Mouse (Mus musculus) NIH3T3 (cell line): ENCODE measurements at regions not wholly inside any gene's neighbourhood (a gene's known extent, or its start where the extent isn't known, plus 50 kb on each side); places are given as distances from the start of the nearest gene placed in this dataset.

Source experiments
- DNase-seq: peaks from one replicate; pipeline ENCODE4 v3.0.0-alpha.2; 2012; ENCODE audit warnings: low read depth

DNA sequence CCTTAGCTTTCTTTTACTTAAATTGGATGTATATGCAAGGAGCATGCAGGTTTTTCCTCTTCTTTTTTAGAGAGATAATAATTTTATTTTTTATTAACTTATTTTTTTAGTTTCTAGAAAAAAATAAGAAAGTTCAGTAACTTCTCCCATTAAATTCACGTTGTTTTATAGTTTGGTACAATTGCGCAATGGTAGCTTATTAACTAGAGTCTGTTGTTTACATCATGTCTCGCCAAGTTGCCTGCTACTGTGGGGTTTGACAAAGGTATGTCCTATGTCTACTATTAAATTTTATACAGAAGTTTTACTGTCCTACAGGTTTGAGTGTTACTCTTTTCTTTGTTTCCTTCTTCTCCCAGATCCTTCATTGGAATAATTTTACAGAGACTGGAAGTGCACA, 313.6 kb downstream of the Klf5 start:
- DNase-seq, result no peak

DNA sequence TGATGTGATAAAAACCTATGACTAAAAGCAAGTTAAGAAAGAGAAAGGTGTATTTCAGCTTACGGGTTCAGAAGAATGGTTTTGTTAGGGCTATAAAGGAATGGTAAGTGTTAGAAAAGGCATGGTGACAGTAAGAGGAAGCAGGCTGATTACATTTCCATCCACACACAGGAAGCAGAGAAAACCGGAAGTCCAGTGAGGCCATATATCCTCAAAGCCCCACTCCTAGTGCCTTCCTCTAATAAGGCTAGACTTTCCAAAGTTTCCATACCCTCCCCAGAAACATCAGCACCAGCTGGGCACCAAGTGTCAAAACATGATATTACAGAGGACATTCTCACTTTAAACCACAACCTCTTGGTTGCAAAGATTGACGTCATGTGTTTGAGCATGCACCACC, 316.3 kb downstream of the Klf5 start:
- no peak for DNase-seq

DNA sequence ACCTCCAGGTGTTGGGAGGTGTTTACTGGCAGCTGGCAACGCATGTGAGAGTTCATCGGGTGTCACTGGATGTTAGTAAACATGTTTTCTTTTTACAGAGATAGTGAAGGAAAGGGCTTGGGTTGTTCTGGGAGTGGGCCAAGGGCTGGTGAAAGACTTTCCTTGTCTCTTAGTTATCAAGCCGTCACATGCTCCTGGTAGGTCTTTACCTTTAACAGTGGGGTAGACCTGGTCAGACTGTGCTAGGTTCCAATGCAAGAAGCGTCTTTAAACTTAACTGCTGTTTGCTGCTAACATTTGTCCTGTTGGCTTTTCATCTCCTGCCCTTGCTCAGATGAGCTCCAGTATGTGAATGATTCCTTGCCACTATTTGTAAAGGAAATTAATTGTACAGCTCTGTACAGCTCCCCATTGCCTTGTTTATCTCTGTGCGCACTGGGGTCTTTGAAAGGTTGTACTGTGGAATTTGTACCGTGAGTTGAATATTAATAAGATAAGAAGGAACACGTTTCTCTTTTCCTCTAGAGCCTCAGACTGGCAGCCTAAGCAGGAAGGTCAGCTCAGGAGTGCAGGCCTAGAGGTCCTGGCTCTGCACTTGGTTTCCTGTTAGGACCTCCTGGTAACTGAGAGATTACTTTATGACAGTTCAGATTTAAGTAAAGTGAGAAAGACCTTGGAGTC, 318.3 kb downstream of the Klf5 start:
- DNase-seq, result no peak

DNA sequence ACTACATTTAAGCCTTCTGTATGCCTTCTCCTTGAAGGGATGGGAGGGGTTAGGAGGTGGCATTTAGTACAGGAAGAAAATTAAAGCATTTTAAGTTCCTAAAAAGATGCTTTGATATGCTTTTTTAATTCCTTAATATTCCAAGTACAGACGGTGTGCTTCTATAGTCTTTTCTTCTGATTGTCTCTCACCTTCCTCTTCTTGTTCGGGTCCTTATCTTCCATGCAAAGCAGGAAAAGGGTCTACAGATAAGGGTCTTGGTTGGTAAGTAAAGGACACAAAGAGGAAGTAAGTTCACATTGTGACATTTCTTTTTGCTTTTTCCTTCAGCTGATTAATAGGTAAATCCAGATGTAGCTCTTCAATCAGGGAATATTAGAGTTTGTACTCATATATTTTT, 318.9 kb downstream of the Klf5 start:
- no peak for DNase-seq

DNA sequence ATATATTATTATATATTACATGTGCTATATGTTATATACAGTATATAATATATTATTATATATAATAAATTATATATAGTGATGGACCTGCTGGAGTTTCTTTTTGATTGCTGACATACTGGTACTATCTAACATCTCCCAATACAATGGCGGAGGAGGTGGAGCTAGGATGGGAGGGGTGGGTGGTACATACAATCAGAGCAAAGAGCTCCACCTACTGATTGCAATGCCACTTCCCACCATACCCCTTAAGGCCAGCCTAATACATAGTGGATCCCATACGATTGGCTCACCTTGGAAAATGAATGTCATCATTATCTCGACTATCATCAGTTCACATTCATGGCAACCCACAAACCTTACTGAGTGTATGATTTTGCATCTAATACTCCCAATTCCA, 323.0 kb downstream of the Klf5 start:
- DNase-seq, result no peak

DNA sequence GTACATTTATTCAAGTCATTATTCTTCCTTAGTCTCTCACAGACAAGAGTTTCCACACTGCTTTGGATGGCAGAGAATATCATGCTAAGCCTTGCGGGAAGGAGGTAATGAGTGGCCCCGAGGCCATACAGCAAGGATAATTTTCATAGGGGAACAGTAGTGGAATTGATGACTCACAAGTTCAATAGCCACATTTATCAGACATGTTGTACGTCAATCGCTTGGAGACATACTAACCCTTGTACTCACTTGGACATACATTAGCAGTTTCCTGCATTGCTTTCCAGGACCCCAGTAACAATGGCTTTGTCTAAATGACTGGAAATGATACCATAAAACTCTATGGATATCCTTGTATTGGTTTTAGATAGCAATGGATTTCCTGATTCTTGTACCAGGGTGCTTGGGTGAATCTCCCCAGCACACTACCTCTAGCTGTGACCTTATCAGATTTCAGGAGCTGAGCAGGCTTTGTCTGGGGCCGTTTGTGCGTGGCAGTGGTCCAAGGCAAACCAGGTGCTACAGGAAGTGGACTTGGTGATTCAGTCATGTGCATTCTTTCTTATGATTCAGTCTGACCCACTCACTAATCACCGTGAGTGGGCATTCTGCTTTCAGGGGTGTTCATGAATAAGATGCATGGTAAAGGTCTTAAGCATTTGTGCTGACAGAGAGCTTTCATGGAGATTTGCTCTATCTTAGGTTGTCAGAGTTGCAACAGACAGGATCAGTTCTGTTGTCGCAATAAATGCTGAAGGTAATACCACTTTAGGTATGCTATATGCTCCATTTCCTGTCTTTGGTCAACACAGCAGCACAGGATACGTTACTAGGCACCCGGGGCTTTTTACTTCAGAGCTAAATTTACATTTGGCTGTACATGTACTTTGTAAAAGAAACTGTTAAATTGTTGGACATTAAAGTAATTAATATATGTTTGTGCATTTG, 326.2 kb downstream of the Klf5 start:
- peak; percentile 77 for DNase-seq

DNA sequence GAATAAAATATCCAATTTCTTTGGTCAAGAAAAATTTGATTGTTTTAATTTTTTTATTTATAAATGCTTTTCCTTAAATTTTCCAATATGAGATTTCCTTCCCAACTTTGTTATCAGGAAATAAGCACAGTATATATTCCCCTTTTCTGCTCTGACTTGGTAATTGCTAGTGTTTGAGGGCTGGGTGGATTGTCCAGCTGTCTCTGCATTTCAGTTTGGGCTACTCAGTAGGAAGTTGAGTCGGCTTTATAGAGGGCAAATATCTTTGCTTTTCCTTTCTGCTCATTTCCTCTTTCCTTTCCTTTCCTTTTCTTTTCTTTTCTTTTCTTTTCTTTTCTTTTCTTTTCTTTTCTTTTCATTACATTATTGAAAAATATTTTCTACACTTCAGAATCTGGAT, 329.1 kb downstream of the Klf5 start:
- no peak for DNase-seq

DNA sequence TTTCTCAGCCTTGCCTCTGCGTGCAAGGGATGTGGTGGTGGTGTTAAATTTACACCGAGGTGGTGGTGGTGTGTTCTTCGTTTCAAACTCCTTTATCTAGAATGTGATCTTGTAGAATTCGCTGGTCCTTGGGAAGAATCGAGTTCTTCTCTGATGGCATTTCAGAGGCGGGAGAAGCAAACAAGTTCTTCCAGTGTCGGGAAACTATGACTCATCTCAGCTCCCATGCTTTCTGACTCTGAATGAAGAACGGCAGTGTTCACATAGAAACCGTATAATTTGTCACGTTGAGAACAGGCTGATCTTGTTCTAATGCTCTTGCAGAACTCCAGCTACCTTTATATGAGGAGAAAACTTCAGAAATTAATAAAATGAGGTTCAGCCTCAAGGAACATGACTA, 332.6 kb downstream of the Klf5 start:
- peak; percentile 62 for DNase-seq

DNA sequence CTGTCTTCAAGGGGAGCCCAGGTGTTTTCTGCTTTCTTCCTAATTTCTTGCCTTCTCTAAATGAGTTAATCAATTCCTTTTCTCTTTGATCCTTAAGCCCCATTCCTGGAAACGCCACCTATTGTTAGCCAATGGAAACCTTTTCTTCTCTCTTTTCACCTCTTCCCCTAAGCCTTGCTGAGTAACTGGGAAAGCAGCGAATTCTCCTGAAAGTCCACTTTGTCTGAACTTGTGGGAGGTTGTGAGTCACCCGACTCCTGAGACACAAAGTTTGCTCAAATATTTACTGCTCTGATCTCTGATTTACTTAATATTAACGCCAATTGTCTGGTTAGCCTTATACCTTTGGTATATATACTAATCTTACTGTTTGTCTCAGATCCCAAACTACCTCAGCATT, 334.0 kb downstream of the Klf5 start:
- peak; percentile 61 for DNase-seq

DNA sequence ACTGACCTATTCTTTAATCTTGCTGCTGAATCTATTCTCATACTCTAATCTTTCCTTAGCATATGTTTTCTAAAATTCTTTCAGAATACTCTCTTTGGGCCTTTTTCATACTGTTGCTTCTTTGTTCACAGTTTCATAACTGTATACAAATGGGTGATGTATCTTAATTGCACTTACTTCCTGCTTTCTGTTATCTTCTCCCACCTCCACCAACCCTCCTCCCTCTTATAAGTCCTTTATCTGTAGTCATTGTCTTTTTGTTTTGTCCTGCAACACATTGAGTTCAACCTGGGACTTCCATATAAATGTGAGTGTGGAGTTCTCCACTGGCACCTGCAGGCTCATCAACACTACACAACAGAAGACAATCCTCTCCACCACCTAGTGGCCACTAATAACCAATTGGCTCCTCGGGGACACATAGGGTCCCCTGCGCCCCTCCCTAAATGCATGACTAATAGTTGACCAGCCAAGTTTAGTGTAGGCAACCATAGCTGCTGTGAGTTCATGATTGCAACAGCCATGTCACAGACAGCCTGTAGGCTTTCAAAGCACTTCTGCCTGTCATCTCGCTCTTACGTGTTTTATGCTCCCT, 337.2 kb downstream of the Klf5 start:
- DNase-seq, result no peak

DNA sequence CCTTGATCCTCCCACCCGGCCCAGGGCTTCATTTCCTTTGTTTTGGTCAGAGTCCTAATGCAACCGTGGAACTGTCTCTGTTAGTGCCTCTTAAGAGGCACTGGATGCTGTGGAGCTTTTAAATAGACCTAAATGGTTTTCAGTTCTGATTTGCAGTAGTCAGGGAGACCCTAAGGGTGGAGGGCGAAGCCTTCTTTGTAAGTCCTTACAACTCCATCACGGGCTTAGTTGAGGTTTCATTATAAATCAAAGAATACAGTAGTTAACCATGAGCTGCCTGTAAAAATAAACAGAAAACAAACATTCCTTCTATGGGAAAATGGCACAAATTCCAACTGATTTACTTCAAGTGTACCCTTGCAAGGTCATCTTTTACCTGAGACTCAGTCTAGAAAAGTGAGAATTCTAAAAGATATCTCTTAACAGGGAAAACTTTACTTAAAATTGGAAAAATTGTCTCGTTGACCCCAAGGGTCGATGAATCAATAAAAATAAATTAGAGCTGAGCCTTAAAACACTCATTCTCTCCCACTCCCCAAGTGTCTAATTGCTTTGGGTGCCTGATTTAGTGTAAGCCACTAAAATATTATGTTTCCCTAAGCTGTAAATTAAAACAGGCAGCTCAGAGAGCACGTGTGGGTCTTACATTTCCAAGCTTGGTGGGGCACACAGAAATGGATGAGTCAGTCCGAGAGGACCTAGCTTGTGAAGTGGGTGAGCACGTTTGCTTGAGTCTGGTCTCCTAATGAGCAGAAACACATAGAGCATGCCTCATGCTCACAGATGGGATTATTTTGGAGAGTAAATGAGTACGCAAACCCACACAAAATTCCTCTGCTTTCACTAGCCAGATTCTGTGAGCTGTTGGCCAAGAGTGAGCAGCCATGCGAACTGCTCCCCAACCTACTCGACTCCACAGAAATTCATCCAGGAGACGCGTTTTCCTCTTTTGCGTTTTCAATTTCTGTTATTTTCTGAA, 343.3 kb downstream of the Klf5 start:
- DNase-seq, result no peak

DNA sequence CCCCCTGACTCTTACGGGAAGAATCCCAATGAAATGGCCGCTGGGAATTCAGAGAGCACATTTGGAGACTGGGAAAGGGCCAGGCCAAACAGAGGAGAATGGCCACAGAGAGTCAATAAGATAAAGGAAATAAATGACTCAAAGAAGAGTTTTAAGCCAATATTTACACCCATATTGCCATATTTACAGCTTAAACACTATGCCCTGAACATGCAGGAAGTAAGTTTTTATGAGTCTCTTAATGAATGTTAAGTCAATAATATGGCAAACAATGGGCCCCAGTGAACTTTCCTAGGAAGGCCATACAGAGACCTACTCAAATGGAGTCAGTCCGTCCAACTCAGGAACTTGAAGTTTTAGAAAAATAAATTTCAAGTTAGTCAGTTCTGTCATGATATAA, 347.8 kb downstream of the Klf5 start:
- DNase-seq, result no peak

DNA sequence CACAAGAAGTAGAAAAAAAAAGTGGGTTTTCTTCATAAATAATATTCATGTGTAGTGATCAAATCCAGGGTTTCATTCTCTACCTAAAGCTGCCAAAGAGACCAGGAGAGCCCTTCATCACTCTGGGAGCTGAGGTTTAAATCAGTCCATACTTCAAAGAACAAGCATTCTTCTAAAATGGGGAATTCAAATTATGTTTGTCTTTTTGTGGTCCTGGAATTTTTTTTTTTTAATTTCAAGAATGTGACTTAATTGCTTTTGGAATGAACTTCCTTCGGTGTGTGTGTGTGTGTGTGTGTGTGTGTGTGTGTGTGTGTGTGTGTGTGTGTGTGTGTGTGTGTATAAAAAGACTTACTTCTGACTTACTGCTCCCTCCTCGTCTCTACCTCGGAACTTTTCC, 375.9 kb downstream of the Klf5 start:
- DNase-seq, result no peak

DNA sequence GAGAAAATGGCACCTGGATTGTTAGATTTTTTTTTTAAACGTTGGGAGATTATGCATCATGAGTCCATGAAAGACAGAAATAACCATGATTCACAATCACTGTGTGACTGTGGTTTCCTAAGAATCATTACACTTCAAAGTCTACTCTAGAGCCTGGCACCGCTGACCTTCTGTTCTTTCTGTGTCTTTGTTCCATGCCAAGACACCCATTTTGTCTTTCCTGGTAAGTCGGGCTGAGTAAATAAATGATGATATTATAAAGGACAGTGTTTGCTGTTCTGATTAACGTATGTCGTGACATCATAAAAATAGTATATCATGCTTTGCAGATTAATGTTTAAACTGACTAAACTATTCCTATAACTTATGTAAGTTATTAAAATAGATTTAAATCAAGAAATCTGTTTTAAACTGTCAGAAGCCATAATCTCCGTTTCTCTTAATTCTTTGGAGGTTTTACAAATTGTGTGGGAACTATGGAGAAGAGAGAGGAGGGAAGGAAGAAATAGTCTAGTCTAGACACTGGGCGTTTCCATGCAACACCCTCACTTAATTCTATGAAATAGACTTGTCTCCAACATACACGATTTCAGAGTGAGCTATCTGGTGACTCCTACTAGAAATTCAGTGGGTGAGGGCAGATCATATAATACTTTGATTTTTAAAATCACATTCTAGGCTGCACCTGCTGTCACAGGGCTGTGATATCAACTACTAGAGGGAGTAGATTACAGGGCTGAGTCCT, 388.7 kb downstream of the Klf5 start:
- DNase-seq, result no peak

DNA sequence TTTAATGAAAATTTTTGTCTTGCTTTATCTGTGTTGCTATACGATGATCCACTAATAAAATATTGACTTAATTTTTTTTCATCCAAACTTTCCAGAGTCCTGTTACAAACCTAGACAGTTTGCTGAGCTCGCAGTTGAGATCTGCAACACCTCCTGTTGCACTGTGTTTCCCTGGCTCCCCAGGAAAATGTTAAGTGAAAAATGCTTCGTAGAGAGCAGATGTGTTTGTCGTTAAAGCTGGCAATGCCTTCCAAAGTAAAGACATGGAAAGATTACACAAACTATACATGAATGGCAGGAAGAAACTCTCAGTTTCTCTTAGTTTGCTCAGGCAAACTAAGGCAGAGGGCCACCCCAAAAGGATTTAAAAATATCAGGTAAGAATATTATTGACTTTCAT, 389.9 kb downstream of the Klf5 start:
- DNase-seq, result no peak

DNA sequence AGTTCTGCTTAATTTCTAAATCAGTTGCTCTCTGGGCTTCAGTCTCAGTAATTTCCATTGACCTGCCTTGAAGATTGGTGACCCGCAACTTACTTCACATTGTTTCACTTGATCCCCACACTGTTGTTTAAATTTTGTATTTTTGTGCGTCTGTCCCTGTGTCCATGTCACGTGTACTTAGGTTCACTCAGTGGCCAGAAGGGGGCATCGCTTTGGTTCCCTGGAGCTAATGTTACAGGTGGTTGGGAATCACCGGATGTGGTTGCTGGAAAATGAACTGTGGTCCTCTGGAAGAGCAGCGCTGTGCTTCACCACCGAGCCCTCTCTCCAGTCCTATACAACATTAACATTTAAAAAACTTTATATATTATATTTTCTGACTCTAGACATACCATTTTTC, 397.8 kb downstream of the Klf5 start:
- no peak for DNase-seq

DNA sequence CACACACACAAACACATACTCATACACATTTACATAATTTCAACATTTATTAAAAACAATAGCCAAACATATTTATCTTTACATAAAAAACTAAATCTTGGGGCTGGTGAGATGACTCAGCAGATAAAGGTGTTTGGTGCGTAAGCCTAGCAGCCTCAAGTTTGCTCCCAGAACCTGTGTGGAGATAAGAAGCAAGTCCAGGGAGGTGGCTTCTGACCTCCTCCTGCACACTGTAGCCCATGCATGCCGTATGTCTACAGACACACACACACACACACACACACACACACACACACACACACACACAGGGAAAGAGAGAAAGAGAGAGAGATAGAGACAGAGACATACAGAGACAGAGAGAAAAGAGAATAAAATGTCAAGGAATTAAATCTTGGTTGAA, 401.1 kb downstream of the Klf5 start:
- no peak for DNase-seq

DNA sequence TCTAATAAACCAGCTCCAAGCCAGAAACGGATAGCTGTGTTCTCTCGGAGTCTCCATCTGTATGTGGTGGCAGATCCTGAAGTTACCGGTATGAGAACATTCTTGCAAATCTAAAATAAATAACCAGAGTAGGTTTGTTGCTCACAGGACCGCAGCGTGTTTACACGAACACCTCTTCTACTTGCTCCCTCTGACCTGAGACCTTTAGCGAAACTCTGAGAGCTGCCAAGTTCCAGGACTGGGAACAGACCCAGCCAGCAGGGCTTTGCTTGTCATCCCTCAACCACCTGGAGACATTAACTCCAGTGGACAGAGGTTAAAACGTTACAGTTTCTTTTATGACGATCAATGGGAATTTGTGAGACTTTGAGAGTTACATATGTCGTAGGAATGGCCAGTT, 407.5 kb downstream of the Klf5 start:
- DNase-seq, result no peak

DNA sequence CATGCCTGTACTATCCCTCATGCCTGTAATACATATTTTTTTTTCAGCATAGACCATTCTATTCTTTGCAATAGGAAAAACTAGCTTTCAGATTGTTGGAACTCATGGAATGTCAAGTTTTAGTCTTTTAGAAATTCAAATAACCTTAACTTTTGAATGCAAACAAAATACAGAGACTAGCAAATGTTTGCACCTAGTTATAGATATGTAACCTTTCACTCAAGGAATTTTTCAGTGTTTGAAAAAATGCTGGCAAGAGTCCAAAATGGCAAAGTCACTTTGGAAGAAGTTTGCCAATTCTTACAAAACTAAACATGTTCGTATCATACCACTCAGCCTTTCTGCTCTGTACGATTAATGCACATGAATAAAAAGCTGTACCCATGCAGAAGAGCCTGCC, 409.6 kb downstream of the Klf5 start:
- DNase-seq, result peak; percentile 12

DNA sequence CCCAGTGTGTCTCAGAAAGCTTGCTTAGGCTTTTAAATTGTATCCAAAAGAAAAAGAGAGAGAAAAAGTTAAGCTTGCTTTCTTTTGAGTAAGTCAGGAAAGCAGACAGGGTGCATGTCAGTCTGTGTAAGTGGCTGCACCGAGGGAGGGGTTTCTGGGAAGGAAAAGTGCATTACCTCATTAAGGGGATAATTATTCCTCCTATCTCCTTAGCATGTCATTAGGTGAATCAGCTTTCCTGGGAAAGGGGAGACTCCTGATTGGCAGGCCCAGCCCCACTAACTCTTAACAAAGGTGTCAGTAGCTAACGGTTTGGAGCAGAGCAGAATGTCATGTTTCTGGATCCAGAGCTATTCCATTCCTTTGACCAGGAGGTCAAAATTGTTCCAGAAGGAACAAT, 411.3 kb downstream of the Klf5 start:
- no peak for DNase-seq

DNA sequence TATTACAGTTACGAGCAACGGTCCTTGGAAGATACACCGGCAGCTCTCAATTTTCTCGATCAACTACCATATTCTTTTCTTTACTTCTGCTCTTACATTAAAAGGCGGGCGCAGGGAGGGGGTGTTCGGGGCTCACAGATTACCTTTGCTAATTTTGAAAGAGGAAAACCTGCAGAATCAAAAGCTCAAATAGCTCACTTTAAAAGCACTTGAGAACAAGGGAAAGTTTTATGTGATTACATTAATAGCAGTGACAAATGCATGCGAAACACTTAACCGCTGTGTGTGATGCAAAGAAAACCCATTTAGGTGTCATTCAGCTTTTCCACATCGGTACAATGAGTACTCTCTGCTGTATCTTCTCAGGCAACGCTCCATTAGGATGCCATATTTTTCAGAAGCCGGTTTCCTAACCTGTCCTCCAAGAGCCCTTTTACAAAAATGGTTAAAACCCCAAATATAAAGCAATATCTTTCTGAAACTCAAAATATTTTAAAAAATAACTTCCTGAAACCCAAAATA, 412.2 kb downstream of the Klf5 start:
- no peak for DNase-seq
